Mouse (Mus musculus): ENCODE data around the gene Wdr17. TPM values are rescaled to one million over a fixed set of nuclear protein-coding genes. Genes with fewer than 3 reads are reported as not detected.

Wdr17 gene
- total and polyA plus RNA-seq, 2 experiments from 2014 or later = 17.8 to 24.3 TPM

DNA sequence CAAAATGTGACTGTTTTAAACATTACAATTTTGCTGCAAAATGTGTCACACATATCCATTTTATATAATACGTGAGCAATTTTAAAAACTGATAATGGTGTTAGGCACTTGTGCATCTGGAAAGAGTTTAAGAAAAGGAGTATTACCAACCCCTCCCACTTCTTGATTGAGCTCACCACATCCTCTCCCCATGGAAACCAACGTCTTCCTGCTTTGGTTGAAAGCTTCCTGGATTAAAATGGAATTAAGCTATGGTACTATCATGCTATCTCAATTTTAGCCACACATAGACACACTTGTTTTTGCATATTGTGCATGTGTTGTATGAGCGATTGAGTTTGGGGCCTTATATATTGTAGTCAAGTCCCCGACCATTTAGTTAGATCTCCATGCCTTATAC lies 283.5 kb downstream of the Wdr17 start:
- 80% methylated on average over 4 of the region's 4 CpGs for WGBS
- Histone ChIP-seq H3K4me3 (ENCODE audit: low read depth, low read length) (no peak overlapping the region), H3K27me3 (ENCODE audit: insufficient read depth, low read length) (no peaks in the 10 kb centered on the region), H3K9me3 (ENCODE audit: low read length) (no peaks in the 10 kb centered on the region), H3K36me3 (ENCODE audit: insufficient read depth) (no peaks in the 10 kb centered on the region), H3K27ac (ENCODE audit: low read depth, low read length) (no peak overlapping the region), H3K9ac (no peak overlapping the region), H3K4me1 (ENCODE audit: insufficient read depth) (peaks cover 7% of the 10 kb centered on the region), H3K4me2 (ENCODE audit: low read depth) (no peak overlapping the region)
- DNase-seq (no peak), ATAC-seq (no peak)
- TF ChIP-seq CTCF (IDR thresholded peaks at IDR 0.05; ENCODE audit: low read depth) = no peak

DNA sequence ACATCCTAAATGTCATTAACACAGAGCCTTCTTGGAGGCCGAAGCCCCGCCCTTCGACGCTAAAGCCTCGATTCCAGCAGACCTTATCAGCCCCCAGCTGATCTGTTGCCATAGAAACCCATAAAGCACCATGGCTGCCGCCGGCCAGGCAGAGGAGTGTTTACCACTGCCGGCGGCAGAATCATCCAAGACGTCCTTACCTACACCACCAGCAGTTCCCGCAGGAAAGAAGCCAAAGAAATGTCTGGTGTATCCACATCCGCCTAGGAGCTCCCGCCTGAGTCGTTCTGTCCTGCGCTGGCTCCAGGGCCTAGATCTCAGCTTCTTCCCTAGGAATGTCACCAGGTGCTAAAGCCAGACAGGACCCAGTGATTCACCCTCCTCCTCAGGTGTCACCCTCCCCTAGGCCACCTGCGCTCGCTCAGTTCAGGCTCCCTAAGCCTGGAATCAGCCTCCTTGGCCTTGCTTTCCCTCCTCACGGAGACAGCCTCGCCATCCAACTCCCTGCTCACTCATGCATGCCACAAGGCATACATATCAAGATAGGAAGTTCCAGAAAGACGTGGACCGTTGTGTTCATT lies 286.2 kb downstream of the Wdr17 start, which contains the start of gene Spata4:
Spata4 (plus strand) TSS at position 111 of the 581 bp plus-strand sequence.
- Histone ChIP-seq H3K4me2 (ENCODE audit: low read depth) (peak within 1 kb of the TSS; percentile 52), H3K27ac (ENCODE audit: low read depth, low read length) (peak within 1 kb of the TSS; percentile 50; the same call in 1 of the 2 replicates), H3K4me3 (ENCODE audit: low read depth, low read length) (peak within 1 kb of the TSS; percentile 25), H3K36me3 (ENCODE audit: insufficient read depth) (no peaks in the 10 kb centered on the region), H3K9me3 (ENCODE audit: low read length) (no peaks in the 10 kb centered on the region), H3K4me1 (ENCODE audit: insufficient read depth) (peaks cover 7% of the 10 kb centered on the region), H3K27me3 (ENCODE audit: insufficient read depth, low read length) (no peaks in the 10 kb centered on the region), H3K9ac (peak within 1 kb of the TSS; percentile 51)
- ATAC-seq = peak; percentile 89
- no peak for TF ChIP-seq CTCF (IDR thresholded peaks at IDR 0.05; ENCODE audit: low read depth)
- peak; percentile 73 for DNase-seq
- 6% methylated on average over 21 of the region's 21 CpGs for WGBS

DNA sequence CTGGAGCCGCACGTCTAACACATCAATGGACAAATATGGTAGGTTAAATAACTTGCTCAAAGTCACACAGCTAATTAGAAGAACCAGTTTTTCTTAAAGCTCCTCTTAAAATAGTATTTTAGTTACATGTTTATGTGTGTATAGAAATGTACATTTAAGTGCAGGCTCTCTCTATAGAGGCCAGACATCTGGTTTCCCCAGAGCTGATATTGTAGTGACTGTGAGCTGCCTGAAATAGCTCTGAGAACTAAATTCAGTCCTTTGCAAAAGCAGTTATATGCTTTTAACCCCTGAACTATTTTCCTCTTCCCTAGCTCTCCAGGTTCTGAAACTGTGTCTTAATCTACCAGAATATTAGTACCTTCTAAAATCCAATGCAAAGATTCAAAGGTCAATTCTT lies 289.6 kb downstream of the Wdr17 start:
- Histone ChIP-seq H3K9ac (no peak overlapping the region), H3K4me2 (ENCODE audit: low read depth) (no peak overlapping the region), H3K9me3 (ENCODE audit: low read length) (no peaks in the 10 kb centered on the region), H3K27me3 (ENCODE audit: insufficient read depth, low read length) (no peaks in the 10 kb centered on the region), H3K27ac (ENCODE audit: low read depth, low read length) (no peak overlapping the region), H3K4me3 (ENCODE audit: low read depth, low read length) (no peak overlapping the region), H3K4me1 (ENCODE audit: insufficient read depth) (peaks cover 13% of the 10 kb centered on the region), H3K36me3 (ENCODE audit: insufficient read depth) (no peaks in the 10 kb centered on the region)
- ATAC-seq = no peak
- DNase-seq = no peak
- no peak for TF ChIP-seq CTCF (IDR thresholded peaks at IDR 0.05; ENCODE audit: low read depth)
- WGBS = 84% methylated on average over 2 of the region's 2 CpGs

DNA sequence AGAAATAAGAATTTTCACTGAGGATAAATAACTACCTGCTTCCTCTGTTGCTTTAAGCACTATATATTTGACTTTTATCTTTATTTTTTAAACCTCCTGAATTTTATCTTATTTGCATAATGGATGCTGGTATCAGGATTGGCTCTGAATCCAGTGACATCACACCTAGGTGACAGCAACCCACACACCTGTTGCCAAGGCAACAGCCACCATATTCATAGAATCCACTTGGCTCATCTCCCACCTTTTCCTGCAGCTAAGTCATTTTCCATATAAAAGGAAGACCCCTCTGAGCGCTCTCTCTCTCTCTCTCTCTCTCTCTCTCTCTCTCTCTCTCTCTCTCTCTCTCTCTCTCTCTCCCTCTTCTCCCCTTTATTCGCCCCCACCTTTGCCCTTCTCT lies 290.0 kb downstream of the Wdr17 start:
- H3K36me3 ChIP-seq (ENCODE audit: insufficient read depth) = no peaks in the 10 kb centered on the region
- DNase-seq = peak; percentile 47
- H3K9ac ChIP-seq = no peak overlapping the region
- ATAC-seq = no peak; the same call in 1 of the 2 replicates
- 60% methylated on average over 2 of the region's 2 CpGs for WGBS
- no peak for TF ChIP-seq CTCF (IDR thresholded peaks at IDR 0.05; ENCODE audit: low read depth)
- no peak overlapping the region for H3K4me3 ChIP-seq (ENCODE audit: low read depth, low read length)
- no peaks in the 10 kb centered on the region for H3K27me3 ChIP-seq (ENCODE audit: insufficient read depth, low read length)
- peaks cover 13% of the 10 kb centered on the region for H3K4me1 ChIP-seq (ENCODE audit: insufficient read depth)
- H3K4me2 ChIP-seq (ENCODE audit: low read depth) = no peak overlapping the region
- H3K27ac ChIP-seq (ENCODE audit: low read depth, low read length) = no peak overlapping the region
- no peaks in the 10 kb centered on the region for H3K9me3 ChIP-seq (ENCODE audit: low read length)

DNA sequence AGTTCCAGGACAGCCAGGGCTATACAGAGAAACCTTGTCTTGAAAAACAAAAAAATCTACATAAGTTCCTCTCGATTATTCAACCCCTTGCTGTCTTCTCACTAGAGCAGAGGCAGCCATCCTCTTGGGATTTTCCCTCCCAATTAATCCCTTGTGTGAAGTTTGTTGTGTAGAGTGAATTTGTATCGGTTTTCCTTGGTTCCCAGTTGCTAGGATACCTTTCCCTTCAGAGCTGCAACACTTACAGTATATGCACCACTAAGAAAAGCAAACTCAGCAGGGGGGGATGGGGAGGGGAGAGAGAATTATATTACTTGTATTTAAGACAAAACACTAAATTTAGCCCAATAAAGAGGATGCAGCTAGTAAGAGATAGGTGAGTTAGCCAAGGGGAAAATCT lies 290.9 kb downstream of the Wdr17 start:
- peak; percentile 36 for DNase-seq
- WGBS = 20% methylated on average over 2 of the region's 2 CpGs
- TF ChIP-seq CTCF (IDR thresholded peaks at IDR 0.05; ENCODE audit: low read depth) = no peak

DNA sequence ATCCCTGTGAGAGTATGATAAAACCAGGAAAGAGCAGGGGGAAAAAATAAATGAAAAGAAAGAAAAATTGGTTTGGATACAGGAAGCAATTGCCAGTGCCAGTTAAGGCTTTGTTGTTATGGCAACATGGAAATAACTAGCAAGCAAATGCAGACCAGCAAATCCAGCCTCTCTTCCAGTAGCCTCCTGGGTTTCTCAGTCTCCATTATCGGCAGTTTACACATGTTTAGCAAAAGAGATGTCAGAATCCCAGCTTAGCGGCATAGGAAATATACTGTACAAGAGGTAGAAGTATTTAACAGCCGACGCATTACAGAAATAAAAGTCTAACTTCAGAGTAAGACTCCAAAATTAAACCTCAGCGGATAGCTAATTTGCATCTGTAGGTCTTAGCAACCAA lies 292.4 kb downstream of the Wdr17 start:
- H3K27ac ChIP-seq (ENCODE audit: low read depth, low read length) = peak overlapping the region; percentile 54

More for the DNA sequence above, 290.9 kb downstream of the Wdr17 start:
- Histone ChIP-seq H3K27ac (ENCODE audit: low read depth, low read length) (no peak overlapping the region), H3K9me3 (ENCODE audit: low read length) (no peaks in the 10 kb centered on the region), H3K27me3 (ENCODE audit: insufficient read depth, low read length) (no peaks in the 10 kb centered on the region), H3K4me3 (ENCODE audit: low read depth, low read length) (no peak overlapping the region), H3K4me2 (ENCODE audit: low read depth) (no peak overlapping the region), H3K36me3 (ENCODE audit: insufficient read depth) (no peaks in the 10 kb centered on the region), H3K4me1 (ENCODE audit: insufficient read depth) (peaks cover 12% of the 10 kb centered on the region), H3K9ac (no peak overlapping the region)
- ATAC-seq = peak; percentile 13; the same call in 1 of the 2 replicates

DNA sequence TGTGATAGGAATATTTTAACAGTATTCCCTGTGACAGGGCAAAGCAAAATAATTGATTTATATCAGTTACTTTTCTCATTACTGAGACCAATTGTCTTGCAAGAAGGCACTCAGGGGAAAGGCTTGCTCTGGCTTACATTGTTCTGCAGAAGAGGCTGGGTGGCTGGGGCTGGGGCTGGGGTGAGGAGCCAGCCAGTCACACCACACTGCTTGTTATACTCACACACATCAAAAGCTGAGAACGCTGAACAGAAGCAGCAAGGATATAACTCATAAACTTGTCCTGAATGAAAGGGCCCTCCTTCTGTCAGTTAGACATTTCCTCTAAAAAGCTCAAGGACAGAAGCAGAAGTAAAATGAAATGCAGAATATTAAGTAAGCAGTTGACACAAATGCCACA lies 304.1 kb downstream of the Wdr17 start:
- no peak overlapping the region for H3K4me2 ChIP-seq (ENCODE audit: low read depth)
- TF ChIP-seq CTCF (IDR thresholded peaks at IDR 0.05; ENCODE audit: low read depth) = no peak
- H3K4me1 ChIP-seq (ENCODE audit: insufficient read depth) = no peaks in the 10 kb centered on the region
- ATAC-seq (no peak), DNase-seq (no peak)
- no peak overlapping the region for H3K27ac ChIP-seq (ENCODE audit: low read depth, low read length)
- 47% methylated on average over 1 of the region's 1 CpGs for WGBS
- H3K9me3 ChIP-seq (ENCODE audit: low read length) = no peaks in the 10 kb centered on the region
- H3K9ac ChIP-seq = no peak overlapping the region
- H3K4me3 ChIP-seq (ENCODE audit: low read depth, low read length) = no peak overlapping the region
- H3K27me3 ChIP-seq (ENCODE audit: insufficient read depth, low read length) = no peaks in the 10 kb centered on the region
- H3K36me3 ChIP-seq (ENCODE audit: insufficient read depth) = no peaks in the 10 kb centered on the region

More for the DNA sequence above, 292.4 kb downstream of the Wdr17 start:
- DNase-seq (peak; percentile 68), ATAC-seq (peak; percentile 79)
- Histone ChIP-seq H3K27me3 (ENCODE audit: insufficient read depth, low read length) (no peaks in the 10 kb centered on the region), H3K9me3 (ENCODE audit: low read length) (no peaks in the 10 kb centered on the region), H3K4me1 (ENCODE audit: insufficient read depth) (peaks cover 5% of the 10 kb centered on the region; the same call in 1 of the 2 replicates), H3K36me3 (ENCODE audit: insufficient read depth) (no peaks in the 10 kb centered on the region), H3K4me3 (ENCODE audit: low read depth, low read length) (no peak overlapping the region), H3K4me2 (ENCODE audit: low read depth) (peak overlapping the region; percentile 22), H3K9ac (0 out of 2 replicates have a peak overlapping the region, but pooled peaks have one; percentile 10)
- TF ChIP-seq CTCF (IDR thresholded peaks at IDR 0.05; ENCODE audit: low read depth) = no peak
- 35% methylated on average over 5 of the region's 5 CpGs for WGBS

Measured in forebrain, postnatal 0 days (tissue).